Mouse (Mus musculus): Measurements from ENCODE around the gene Sumo1.

GRCm38 (mm10) chr1:59595609-59596008 is 75.0 kb downstream of the Sumo1 start:
- TF ChIP-seq CTCF (IDR thresholded peaks at IDR 0.05; ENCODE audit: low read depth) (no peak), EP300 (IDR thresholded peaks at IDR 0.05; ENCODE audit: low read depth) (no peak)

Measured in liver, embryonic 14.5 days (tissue).